Mouse (Mus musculus) kidney, embryonic 14.5 days (tissue): ENCODE measurements at regions not wholly inside any gene's neighbourhood (a gene's known extent, or its start where the extent isn't known, plus 50 kb on each side); places are given as distances from the start of the nearest gene placed in this dataset.

ENCODE experiments used
- ATAC-seq: fragments of 200-750 bp; cut with Nextera tagmentation; 2 replicates; pipeline ENCODE4 v1.8.0; 2017; ENCODE audit warnings: moderate number of reproducible peaks, mild to moderate bottlenecking, moderate TSS enrichment, moderate library complexity; ENCODE audit not compliant: low FRiP score, low TSS enrichment
- H3K27ac ChIP-seq: fragments of 300-500 bp; sonication (generic); 2 replicates; pipeline ENCODE4 v1.5.1; 2014; ENCODE audit warnings: low read depth, mild to moderate bottlenecking, low read length, moderate library complexity, mixed read lengths
- H3K27me3 ChIP-seq: fragments of 300-500 bp; sonication (generic); 2 replicates; pipeline ENCODE4 v1.6.1; 2014; ENCODE audit warnings: mild to moderate bottlenecking, low read length; ENCODE audit not compliant: control insufficient read depth, insufficient read depth
- H3K36me3 ChIP-seq: fragments of 300-500 bp; sonication (generic); 2 replicates; pipeline ENCODE4 v1.6.1; 2014; ENCODE audit warnings: low read length, mixed read lengths; ENCODE audit not compliant: control insufficient read depth, insufficient read depth
- H3K4me1 ChIP-seq: fragments of 300-500 bp; sonication (generic); 2 replicates; pipeline ENCODE4 v1.6.1; 2014; ENCODE audit warnings: low read length, mixed read lengths; ENCODE audit not compliant: control insufficient read depth, insufficient read depth
- H3K4me2 ChIP-seq: fragments of 300-500 bp; sonication (generic); replicated peaks from 2 replicates; pipeline ENCODE4 v1.6.1; 2014; ENCODE audit warnings: low read depth, mild to moderate bottlenecking, low read length
- H3K4me3 ChIP-seq: fragments of 300-500 bp; sonication (generic); 2 replicates; pipeline ENCODE4 v1.5.1; 2014; ENCODE audit warnings: mild to moderate bottlenecking, low read length
- H3K9ac ChIP-seq: fragments of 300-500 bp; sonication (generic); 2 replicates; pipeline ENCODE4 v1.6.1; 2014; ENCODE audit warnings: low read depth, mild to moderate bottlenecking, low read length, moderate library complexity
- H3K9me3 ChIP-seq: fragments of 300-500 bp; sonication (generic); 2 replicates; pipeline ENCODE4 v1.6.1; 2016; ENCODE audit warnings: low read length; ENCODE audit not compliant: control insufficient read depth
- WGBS: fragments of 180-500 bp; shearing (Covaris S2); extraction: QIAGEN DNeasy Blood & Tissue Kit; methylation state at CpG from one replicate; pipeline ENCODE4 v1.1.7; 2014; 5-methylcytosine and 5-hydroxymethylcytosine counted together

GRCm38 (mm10) chr1:80076357-80076756 lies 141.9 kb downstream of the Fam124b start:
- H3K27me3 ChIP-seq, result no peaks in the 10 kb centered on the region
- H3K9me3 ChIP-seq, result no peaks in the 10 kb centered on the region
- no peak overlapping the region for H3K4me3 ChIP-seq
- no peak overlapping the region for H3K27ac ChIP-seq
- no peak overlapping the region for H3K9ac ChIP-seq
- no peak overlapping the region for H3K4me2 ChIP-seq
- H3K36me3 ChIP-seq, result no peaks in the 10 kb centered on the region
- no peaks in the 10 kb centered on the region for H3K4me1 ChIP-seq
- WGBS, result 91% methylated on average over 4 of the region's 4 CpGs
- ATAC-seq, result no peak

GRCm38 (mm10) chr1:80074376-80074775 lies 143.9 kb downstream of the Fam124b start:
- H3K27me3 ChIP-seq, result no peaks in the 10 kb centered on the region
- WGBS, result 96% methylated on average over 4 of the region's 4 CpGs
- H3K27ac ChIP-seq, result no peak overlapping the region
- no peaks in the 10 kb centered on the region for H3K9me3 ChIP-seq
- H3K4me3 ChIP-seq, result no peak overlapping the region
- H3K4me1 ChIP-seq, result no peaks in the 10 kb centered on the region
- no peak overlapping the region for H3K4me2 ChIP-seq
- no peaks in the 10 kb centered on the region for H3K36me3 ChIP-seq
- no peak for ATAC-seq
- no peak overlapping the region for H3K9ac ChIP-seq

GRCm38 (mm10) chr1:80073950-80074349 lies 144.3 kb downstream of the Fam124b start:
- no peaks in the 10 kb centered on the region for H3K36me3 ChIP-seq
- ATAC-seq, result no peak
- H3K9ac ChIP-seq, result no peak overlapping the region
- H3K4me3 ChIP-seq, result no peak overlapping the region
- no peak overlapping the region for H3K27ac ChIP-seq
- no peaks in the 10 kb centered on the region for H3K27me3 ChIP-seq
- no peak overlapping the region for H3K4me2 ChIP-seq
- H3K4me1 ChIP-seq, result no peaks in the 10 kb centered on the region
- WGBS, result 88% methylated on average over 3 of the region's 3 CpGs
- no peaks in the 10 kb centered on the region for H3K9me3 ChIP-seq

GRCm38 (mm10) chr1:80069141-80069540 lies 149.1 kb downstream of the Fam124b start:
- no peak for ATAC-seq
- no peaks in the 10 kb centered on the region for H3K9me3 ChIP-seq
- no peak overlapping the region for H3K4me3 ChIP-seq
- H3K4me1 ChIP-seq, result no peaks in the 10 kb centered on the region
- H3K36me3 ChIP-seq, result no peaks in the 10 kb centered on the region
- H3K9ac ChIP-seq, result no peak overlapping the region
- 81% methylated on average over 4 of the region's 4 CpGs for WGBS
- no peaks in the 10 kb centered on the region for H3K27me3 ChIP-seq
- no peak overlapping the region for H3K27ac ChIP-seq
- no peak overlapping the region for H3K4me2 ChIP-seq

GRCm38 (mm10) chr1:80062121-80062520 lies 156.2 kb downstream of the Fam124b start:
- 71% methylated on average over 1 of the region's 1 CpGs for WGBS
- Histone ChIP-seq H3K36me3 (no peaks in the 10 kb centered on the region), H3K27me3 (no peaks in the 10 kb centered on the region), H3K9ac (no peak overlapping the region), H3K4me2 (no peak overlapping the region), H3K4me1 (no peaks in the 10 kb centered on the region), H3K27ac (no peak overlapping the region), H3K4me3 (no peak overlapping the region), H3K9me3 (no peaks in the 10 kb centered on the region)
- no peak for ATAC-seq

- ATAC-seq, result no peak
- 72% methylated on average over 7 of the region's 7 CpGs for WGBS
- no peak overlapping the region for H3K27ac ChIP-seq
These were observed 156.6 kb downstream of the Fam124b start for GRCm38 (mm10) chr1:80061632-80062031.

GRCm38 (mm10) chr1:80045141-80045540 lies 173.1 kb downstream of the Fam124b start:
- H3K27me3 ChIP-seq, result no peaks in the 10 kb centered on the region
- WGBS, result 92% methylated on average over 10 of the region's 10 CpGs
- ATAC-seq, result no peak

More at GRCm38 (mm10) chr1:80061632-80062031, 156.6 kb downstream of the Fam124b start:
- H3K36me3 ChIP-seq, result no peaks in the 10 kb centered on the region
- no peak overlapping the region for H3K4me2 ChIP-seq
- H3K27me3 ChIP-seq, result no peaks in the 10 kb centered on the region
- H3K4me1 ChIP-seq, result no peaks in the 10 kb centered on the region
- H3K9me3 ChIP-seq, result no peaks in the 10 kb centered on the region
- no peak overlapping the region for H3K9ac ChIP-seq
- no peak overlapping the region for H3K4me3 ChIP-seq

GRCm38 (mm10) chr1:80040409-80040808 lies 177.9 kb downstream of the Fam124b start:
- H3K36me3 ChIP-seq, result no peaks in the 10 kb centered on the region
- no peaks in the 10 kb centered on the region for H3K4me1 ChIP-seq
- H3K9ac ChIP-seq, result no peak overlapping the region
- H3K4me2 ChIP-seq, result no peak overlapping the region
- ATAC-seq, result no peak
- H3K27me3 ChIP-seq, result no peaks in the 10 kb centered on the region
- H3K4me3 ChIP-seq, result no peak overlapping the region
- no peak overlapping the region for H3K27ac ChIP-seq
- no peaks in the 10 kb centered on the region for H3K9me3 ChIP-seq
- WGBS, result 75% methylated on average over 3 of the region's 3 CpGs

More at GRCm38 (mm10) chr1:80045141-80045540, 173.1 kb downstream of the Fam124b start:
- Histone ChIP-seq H3K9me3 (no peaks in the 10 kb centered on the region), H3K4me1 (no peaks in the 10 kb centered on the region), H3K4me3 (no peak overlapping the region), H3K27ac (no peak overlapping the region), H3K9ac (no peak overlapping the region), H3K4me2 (no peak overlapping the region), H3K36me3 (no peaks in the 10 kb centered on the region)

- Histone ChIP-seq H3K4me2 (no peak overlapping the region), H3K4me3 (no peak overlapping the region), H3K27me3 (no peaks in the 10 kb centered on the region), H3K4me1 (no peaks in the 10 kb centered on the region), H3K9ac (no peak overlapping the region), H3K9me3 (no peaks in the 10 kb centered on the region), H3K27ac (no peak overlapping the region), H3K36me3 (no peaks in the 10 kb centered on the region)
- WGBS, result 58% methylated on average over 3 of the region's 3 CpGs
- no peak for ATAC-seq
These were observed 178.4 kb downstream of the Fam124b start for GRCm38 (mm10) chr1:80039891-80040290.

GRCm38 (mm10) chr1:80039161-80039560 lies 178.2 kb upstream of the Serpine2 start:
- WGBS, result 77% methylated on average over 4 of the region's 4 CpGs
- ATAC-seq, result no peak

More at GRCm38 (mm10) chr1:80039161-80039560, 178.2 kb upstream of the Serpine2 start:
- no peak overlapping the region for H3K9ac ChIP-seq
- no peaks in the 10 kb centered on the region for H3K9me3 ChIP-seq
- H3K27me3 ChIP-seq, result no peaks in the 10 kb centered on the region
- H3K4me3 ChIP-seq, result no peak overlapping the region
- H3K4me1 ChIP-seq, result no peaks in the 10 kb centered on the region
- H3K4me2 ChIP-seq, result no peak overlapping the region
- H3K27ac ChIP-seq, result no peak overlapping the region
- H3K36me3 ChIP-seq, result no peaks in the 10 kb centered on the region
